Mouse (Mus musculus): ENCODE data around the gene Aff1. TPM values are rescaled to one million over a fixed set of nuclear protein-coding genes. Genes with fewer than 3 reads are reported as not detected.

The Aff1 gene
- polyA plus RNA-seq, 1 experiment from 2014 or later, result 9.1 TPM

GRCm38 (mm10) chr5:103698577-103698976 is 6.4 kb downstream of the Aff1 start:
- DNase-seq (ENCODE audit: low spot score) (no peak), ATAC-seq (ENCODE audit: insufficient number of reproducible peaks, low FRiP score, low TSS enrichment, low read depth) (no peak)
- Histone ChIP-seq H3K27ac (replicated peaks; ENCODE audit: low read depth, low read length) (no peak overlapping the region), H3K4me1 (ENCODE audit: control insufficient read depth, insufficient read depth, low read length) (no peaks in the 10 kb centered on the region), H3K27me3 (ENCODE audit: control insufficient read depth, insufficient read depth, low read length) (peaks cover 13% of the 10 kb centered on the region), H3K9ac (ENCODE audit: low read length) (no peak overlapping the region), H3K36me3 (ENCODE audit: control insufficient read depth, insufficient read depth, low read length) (no peaks in the 10 kb centered on the region), H3K4me3 (ENCODE audit: low read depth, low read length) (no peak overlapping the region), H3K9me3 (ENCODE audit: control insufficient read depth, low read length) (no peaks in the 10 kb centered on the region), H3K4me2 (ENCODE audit: low read depth, severe bottlenecking) (no peak overlapping the region)
- 72% methylated on average over 4 of the region's 4 CpGs for WGBS

- ATAC-seq (ENCODE audit: insufficient number of reproducible peaks, low FRiP score, low TSS enrichment, low read depth) (no peak), DNase-seq (ENCODE audit: low spot score) (no peak)
- 44% methylated on average over 4 of the region's 4 CpGs for WGBS
- Histone ChIP-seq H3K27me3 (ENCODE audit: control insufficient read depth, insufficient read depth, low read length) (peaks cover 5% of the 10 kb centered on the region; the same call in 1 of the 2 replicates), H3K4me1 (ENCODE audit: control insufficient read depth, insufficient read depth, low read length) (no peaks in the 10 kb centered on the region), H3K9ac (ENCODE audit: low read length) (no peak overlapping the region), H3K9me3 (ENCODE audit: control insufficient read depth, low read length) (no peaks in the 10 kb centered on the region), H3K36me3 (ENCODE audit: control insufficient read depth, insufficient read depth, low read length) (no peaks in the 10 kb centered on the region), H3K27ac (replicated peaks; ENCODE audit: low read depth, low read length) (no peak overlapping the region), H3K4me2 (ENCODE audit: low read depth, severe bottlenecking) (no peak overlapping the region), H3K4me3 (ENCODE audit: low read depth, low read length) (no peak overlapping the region)
Measured at GRCm38 (mm10) chr5:103699537-103699936, 7.4 kb downstream of the Aff1 start.

GRCm38 (mm10) chr5:103700661-103701060 is 8.5 kb downstream of the Aff1 start:
- Histone ChIP-seq H3K9ac (ENCODE audit: low read length) (no peak overlapping the region), H3K4me2 (ENCODE audit: low read depth, severe bottlenecking) (no peak overlapping the region), H3K27me3 (ENCODE audit: control insufficient read depth, insufficient read depth, low read length) (no peaks in the 10 kb centered on the region), H3K9me3 (ENCODE audit: control insufficient read depth, low read length) (no peaks in the 10 kb centered on the region), H3K36me3 (ENCODE audit: control insufficient read depth, insufficient read depth, low read length) (no peaks in the 10 kb centered on the region), H3K4me3 (ENCODE audit: low read depth, low read length) (no peak overlapping the region), H3K27ac (replicated peaks; ENCODE audit: low read depth, low read length) (no peak overlapping the region), H3K4me1 (ENCODE audit: control insufficient read depth, insufficient read depth, low read length) (no peaks in the 10 kb centered on the region)
- 69% methylated on average over 2 of the region's 2 CpGs for WGBS
- no peak for DNase-seq (ENCODE audit: low spot score)
- ATAC-seq (ENCODE audit: insufficient number of reproducible peaks, low FRiP score, low TSS enrichment, low read depth), result no peak

- no peak overlapping the region for H3K9ac ChIP-seq (ENCODE audit: low read length)
- 74% methylated on average over 3 of the region's 3 CpGs for WGBS
- no peak overlapping the region for H3K4me3 ChIP-seq (ENCODE audit: low read depth, low read length)
- H3K9me3 ChIP-seq (ENCODE audit: control insufficient read depth, low read length), result no peaks in the 10 kb centered on the region
- no peak overlapping the region for H3K4me2 ChIP-seq (ENCODE audit: low read depth, severe bottlenecking)
- ATAC-seq (ENCODE audit: insufficient number of reproducible peaks, low FRiP score, low TSS enrichment, low read depth) (no peak), DNase-seq (ENCODE audit: low spot score) (no peak)
- H3K27me3 ChIP-seq (ENCODE audit: control insufficient read depth, insufficient read depth, low read length), result no peaks in the 10 kb centered on the region
- H3K4me1 ChIP-seq (ENCODE audit: control insufficient read depth, insufficient read depth, low read length), result no peaks in the 10 kb centered on the region
- no peak overlapping the region for H3K27ac ChIP-seq (replicated peaks; ENCODE audit: low read depth, low read length)
- no peaks in the 10 kb centered on the region for H3K36me3 ChIP-seq (ENCODE audit: control insufficient read depth, insufficient read depth, low read length)
Measured at GRCm38 (mm10) chr5:103701466-103701865, 9.3 kb downstream of the Aff1 start.

- no peak overlapping the region for H3K4me3 ChIP-seq (ENCODE audit: low read depth, low read length)
- no peak overlapping the region for H3K27ac ChIP-seq (replicated peaks; ENCODE audit: low read depth, low read length)
- WGBS, result 71% methylated on average over 6 of the region's 6 CpGs
- H3K9ac ChIP-seq (ENCODE audit: low read length), result no peak overlapping the region
- no peaks in the 10 kb centered on the region for H3K4me1 ChIP-seq (ENCODE audit: control insufficient read depth, insufficient read depth, low read length)
- no peak overlapping the region for H3K4me2 ChIP-seq (ENCODE audit: low read depth, severe bottlenecking)
- H3K9me3 ChIP-seq (ENCODE audit: control insufficient read depth, low read length), result no peaks in the 10 kb centered on the region
- DNase-seq (ENCODE audit: low spot score) (no peak), ATAC-seq (ENCODE audit: insufficient number of reproducible peaks, low FRiP score, low TSS enrichment, low read depth) (no peak)
- no peaks in the 10 kb centered on the region for H3K27me3 ChIP-seq (ENCODE audit: control insufficient read depth, insufficient read depth, low read length)
- H3K36me3 ChIP-seq (ENCODE audit: control insufficient read depth, insufficient read depth, low read length), result no peaks in the 10 kb centered on the region
Measured at GRCm38 (mm10) chr5:103702527-103702926, 10.4 kb downstream of the Aff1 start.

- ATAC-seq (ENCODE audit: insufficient number of reproducible peaks, low FRiP score, low TSS enrichment, low read depth) (no peak), DNase-seq (ENCODE audit: low spot score) (no peak)
- H3K27ac ChIP-seq (replicated peaks; ENCODE audit: low read depth, low read length), result no peak overlapping the region
- H3K27me3 ChIP-seq (ENCODE audit: control insufficient read depth, insufficient read depth, low read length), result no peaks in the 10 kb centered on the region
- H3K4me2 ChIP-seq (ENCODE audit: low read depth, severe bottlenecking), result no peak overlapping the region
- no peaks in the 10 kb centered on the region for H3K9me3 ChIP-seq (ENCODE audit: control insufficient read depth, low read length)
- WGBS, result 94% methylated on average over 4 of the region's 4 CpGs
- no peaks in the 10 kb centered on the region for H3K36me3 ChIP-seq (ENCODE audit: control insufficient read depth, insufficient read depth, low read length)
- no peak overlapping the region for H3K9ac ChIP-seq (ENCODE audit: low read length)
- no peak overlapping the region for H3K4me3 ChIP-seq (ENCODE audit: low read depth, low read length)
- H3K4me1 ChIP-seq (ENCODE audit: control insufficient read depth, insufficient read depth, low read length), result no peaks in the 10 kb centered on the region
Measured at GRCm38 (mm10) chr5:103705331-103705730, 13.2 kb downstream of the Aff1 start.

GRCm38 (mm10) chr5:103705874-103706273 is 13.7 kb downstream of the Aff1 start:
- no peak overlapping the region for H3K27ac ChIP-seq (replicated peaks; ENCODE audit: low read depth, low read length)
- no peak overlapping the region for H3K9ac ChIP-seq (ENCODE audit: low read length)
- no peaks in the 10 kb centered on the region for H3K27me3 ChIP-seq (ENCODE audit: control insufficient read depth, insufficient read depth, low read length)
- H3K4me3 ChIP-seq (ENCODE audit: low read depth, low read length), result no peak overlapping the region
- no peaks in the 10 kb centered on the region for H3K4me1 ChIP-seq (ENCODE audit: control insufficient read depth, insufficient read depth, low read length)
- H3K9me3 ChIP-seq (ENCODE audit: control insufficient read depth, low read length), result no peaks in the 10 kb centered on the region
- DNase-seq (ENCODE audit: low spot score) (no peak), ATAC-seq (ENCODE audit: insufficient number of reproducible peaks, low FRiP score, low TSS enrichment, low read depth) (no peak)
- no peak overlapping the region for H3K4me2 ChIP-seq (ENCODE audit: low read depth, severe bottlenecking)
- H3K36me3 ChIP-seq (ENCODE audit: control insufficient read depth, insufficient read depth, low read length), result no peaks in the 10 kb centered on the region
- whole genome bisulfite sequencing, result 76% methylated on average over 1 of the region's 1 CpGs

GRCm38 (mm10) chr5:103709044-103709443 is 16.9 kb downstream of the Aff1 start:
- Histone ChIP-seq H3K36me3 (ENCODE audit: control insufficient read depth, insufficient read depth, low read length) (no peaks in the 10 kb centered on the region), H3K27me3 (ENCODE audit: control insufficient read depth, insufficient read depth, low read length) (no peaks in the 10 kb centered on the region), H3K4me1 (ENCODE audit: control insufficient read depth, insufficient read depth, low read length) (no peaks in the 10 kb centered on the region), H3K4me2 (ENCODE audit: low read depth, severe bottlenecking) (no peak overlapping the region), H3K27ac (replicated peaks; ENCODE audit: low read depth, low read length) (no peak overlapping the region), H3K9ac (ENCODE audit: low read length) (no peak overlapping the region), H3K9me3 (ENCODE audit: control insufficient read depth, low read length) (no peaks in the 10 kb centered on the region), H3K4me3 (ENCODE audit: low read depth, low read length) (no peak overlapping the region)
- ATAC-seq (ENCODE audit: insufficient number of reproducible peaks, low FRiP score, low TSS enrichment, low read depth) (no peak), DNase-seq (ENCODE audit: low spot score) (no peak)
- WGBS, result 87% methylated on average over 3 of the region's 3 CpGs

GRCm38 (mm10) chr5:103711886-103712285 is 19.7 kb downstream of the Aff1 start:
- no peak overlapping the region for H3K9ac ChIP-seq (ENCODE audit: low read length)
- H3K4me1 ChIP-seq (ENCODE audit: control insufficient read depth, insufficient read depth, low read length), result no peaks in the 10 kb centered on the region
- WGBS, result 81% methylated on average over 2 of the region's 2 CpGs
- no peaks in the 10 kb centered on the region for H3K9me3 ChIP-seq (ENCODE audit: control insufficient read depth, low read length)
- no peak overlapping the region for H3K27ac ChIP-seq (replicated peaks; ENCODE audit: low read depth, low read length)
- ATAC-seq (ENCODE audit: insufficient number of reproducible peaks, low FRiP score, low TSS enrichment, low read depth) (no peak), DNase-seq (ENCODE audit: low spot score) (no peak)
- H3K36me3 ChIP-seq (ENCODE audit: control insufficient read depth, insufficient read depth, low read length), result no peaks in the 10 kb centered on the region
- no peaks in the 10 kb centered on the region for H3K27me3 ChIP-seq (ENCODE audit: control insufficient read depth, insufficient read depth, low read length)
- H3K4me3 ChIP-seq (ENCODE audit: low read depth, low read length), result no peak overlapping the region
- H3K4me2 ChIP-seq (ENCODE audit: low read depth, severe bottlenecking), result no peak overlapping the region
